ENCODE assay signal across 30 mouse cellular contexts in genomic region chr19:45873320-45873719, GRCm38 (mm10). TPM values are rescaled to one million over a fixed set of nuclear protein-coding genes. Genes with fewer than 3 reads are reported as not detected.
"Had no signal": no experiment of that assay in that cellular context is flagged by ENCODE, and none has a peak within 500 bp of the region (broad histone marks: within the 10 kb centered on the region; RNA-seq: fewer than 3 reads in every experiment).

No protein-coding gene starts in this region.

- H3K9me3 ChIP-seq: heart, embryonic 10.5 days; heart, embryonic 12.5 days; heart, embryonic 13.5 days; heart, embryonic 15.5 days; hindbrain, embryonic 10.5 days; hindbrain, embryonic 12.5 days; hindbrain, embryonic 13.5 days; hindbrain, embryonic 15.5 days; intestine, embryonic 15.5 days; kidney, embryonic 15.5 days had no signal

- H3K27me3 ChIP-seq: heart, embryonic 12.5 days; heart, embryonic 13.5 days; heart, embryonic 15.5 days; hindbrain, embryonic 12.5 days; hindbrain, embryonic 13.5 days; hindbrain, embryonic 15.5 days; intestine, embryonic 15.5 days; kidney, embryonic 15.5 days had no signal

- H3K4me1 ChIP-seq: intestine, embryonic 15.5 days had no signal

- H3K27ac ChIP-seq: heart, embryonic 10.5 days; heart, embryonic 13.5 days; heart, embryonic 15.5 days; hindbrain, embryonic 10.5 days; hindbrain, embryonic 12.5 days; hindbrain, embryonic 14.5 days; hindbrain, embryonic 15.5 days; hindbrain, postnatal 0 days; intestine, embryonic 15.5 days; kidney, embryonic 15.5 days; kidney, postnatal 0 days; left cerebral cortex, adult 2 months had no signal

- H3K36me3 ChIP-seq: heart, embryonic 10.5 days; heart, embryonic 13.5 days; heart, embryonic 15.5 days; hindbrain, embryonic 10.5 days; hindbrain, embryonic 12.5 days; hindbrain, embryonic 15.5 days; intestine, embryonic 15.5 days; kidney, embryonic 15.5 days had no signal

- H3K4me3 ChIP-seq: heart, embryonic 10.5 days; heart, embryonic 12.5 days; heart, embryonic 13.5 days; heart, embryonic 15.5 days; hindbrain, embryonic 10.5 days; hindbrain, embryonic 12.5 days; hindbrain, embryonic 13.5 days; hindbrain, embryonic 15.5 days; intestine, embryonic 15.5 days; kidney, embryonic 15.5 days; left cerebral cortex, adult 2 months had no signal

- DNase-seq: heart, postnatal 10 days; heart, postnatal 14 days; heart, postnatal 36 days; heart, postnatal 4 days; kidney, adult 11 months; kidney, adult 18-20 months; kidney, adult 2 months; kidney, adult 8-10 months; kidney, adult 9 months; kidney, postnatal 10 days; kidney, postnatal 14 days; kidney, postnatal 25 days; kidney, postnatal 36 days; kidney, postnatal 4 days; layer of hippocampus, adult 9-11 months had no signal

- H3K9ac ChIP-seq: heart, embryonic 12.5 days; heart, embryonic 13.5 days; heart, embryonic 15.5 days; hindbrain, embryonic 12.5 days; hindbrain, embryonic 13.5 days; hindbrain, embryonic 14.5 days; hindbrain, embryonic 15.5 days; intestine, embryonic 15.5 days; kidney, embryonic 15.5 days had no signal

RNA-seq across cellular contexts. Expression of gene Kcnip2, which starts 57.5 kb away (rescaled TPM):
- total RNA-seq: hematopoietic stem cell, adult 5-6 weeks had no signal
